ENCODE assay signal across 10 mouse cellular contexts in genomic region chr8:123482627-123483026, GRCm38 (mm10). TPM values are rescaled to one million over a fixed set of nuclear protein-coding genes. Genes with fewer than 3 reads are reported as not detected.
A peak's percentile ranks its signal among the peaks of the same experiment; 100 is the strongest.
DNase-seq lines count a peak whose midpoint lies in the region; ATAC-seq and TF ChIP-seq lines count a peak whose summit lies in the region.
"Had no signal": no experiment of that assay in that cellular context is flagged by ENCODE, and none has a peak within 500 bp of the region (broad histone marks: within the 10 kb centered on the region; RNA-seq: fewer than 3 reads in every experiment).

No protein-coding gene starts in this region.

- H3K9ac ChIP-seq in midbrain, postnatal 0 days (replicated peaks; ENCODE audit: low read length, poor library complexity, severe bottlenecking) = no peak overlapping the region
- H3K9ac ChIP-seq: embryonic facial prominence, embryonic 13.5 days; heart, embryonic 15.5 days; intestine, embryonic 15.5 days had no signal

- no peak overlapping the region for H3K27ac ChIP-seq in gastrocnemius, adult 2 months
- H3K27ac ChIP-seq in midbrain, postnatal 0 days (ENCODE audit: low read depth, low read length) = no peak overlapping the region
- H3K27ac ChIP-seq in midbrain, embryonic 10.5 days (replicated peaks) = no peak overlapping the region
- H3K27ac ChIP-seq in bone marrow, adult 2 months (ENCODE audit: control insufficient read depth, insufficient read depth, low read depth, low read length, poor library complexity) = no peak overlapping the region
- H3K27ac ChIP-seq: embryonic facial prominence, embryonic 13.5 days; heart, embryonic 15.5 days; intestine, embryonic 15.5 days had no signal

- no peak for TF ChIP-seq POLR2A in bone marrow, adult 2 months (IDR thresholded peaks at IDR 0.05; ENCODE audit: borderline replicate concordance, control insufficient read depth, low read depth, low read length)

- no peaks in the 10 kb centered on the region for H3K9me3 ChIP-seq in midbrain, postnatal 0 days (ENCODE audit: low read length)
- H3K9me3 ChIP-seq in midbrain, embryonic 10.5 days (replicated peaks) = no peaks in the 10 kb centered on the region
- H3K9me3 ChIP-seq: embryonic facial prominence, embryonic 13.5 days; heart, embryonic 15.5 days; intestine, embryonic 15.5 days had no signal

- no peak overlapping the region for H3K4me2 ChIP-seq in midbrain, postnatal 0 days (ENCODE audit: low read depth, low read length, poor library complexity, severe bottlenecking)
- H3K4me2 ChIP-seq: embryonic facial prominence, embryonic 13.5 days; heart, embryonic 15.5 days; intestine, embryonic 15.5 days had no signal

- peak; percentile 47 for TF ChIP-seq CTCF in gastrocnemius, adult 2 months (IDR thresholded peaks at IDR 0.05)
- 0 out of 2 replicates have a peak, but pooled peaks have one; percentile 23 for TF ChIP-seq CTCF in midbrain, postnatal 0 days (IDR thresholded peaks at IDR 0.05)
- peak; percentile 33; the same call in 1 of the 2 replicates for TF ChIP-seq CTCF in bone marrow, adult 2 months (IDR thresholded peaks at IDR 0.05; ENCODE audit: control insufficient read depth, insufficient read depth, low read length)

- no peak for DNase-seq in gastrocnemius, adult 2 months
- no peak for DNase-seq in gastrocnemius, postnatal 10 days
- DNase-seq in midbrain, postnatal 0 days (ENCODE audit: low spot score) = no peak
- DNase-seq in midbrain, embryonic 10.5 days (ENCODE audit: low spot score) = no peak
- DNase-seq in thymus, postnatal 4 days = peak; percentile 39
- no peak for DNase-seq in adrenal gland, adult 2 months

- H3K4me3 ChIP-seq in gastrocnemius, adult 2 months = no peak overlapping the region
- no peak overlapping the region for H3K4me3 ChIP-seq in midbrain, postnatal 0 days (ENCODE audit: low read depth, low read length)
- no peak overlapping the region for H3K4me3 ChIP-seq in midbrain, embryonic 10.5 days
- no peak overlapping the region for H3K4me3 ChIP-seq in bone marrow, adult 2 months (replicated peaks; ENCODE audit: control insufficient read depth, low read depth, low read length)
- H3K4me3 ChIP-seq: embryonic facial prominence, embryonic 13.5 days; heart, embryonic 15.5 days; intestine, embryonic 15.5 days had no signal

- H3K36me3 ChIP-seq in midbrain, postnatal 0 days (ENCODE audit: insufficient read depth, low read length) = peaks cover 39% of the 10 kb centered on the region
- peaks cover 75% of the 10 kb centered on the region for H3K36me3 ChIP-seq in midbrain, embryonic 10.5 days

- intact Hi-C loops in gastrocnemius, adult 2 months (cut with DNase I) = no loop called here

- H3K27me3 ChIP-seq in midbrain, postnatal 0 days (ENCODE audit: insufficient read depth, low read length) = no peaks in the 10 kb centered on the region
- H3K27me3 ChIP-seq in midbrain, embryonic 10.5 days (ENCODE audit: low read depth, poor library complexity, severe bottlenecking) = no peaks in the 10 kb centered on the region
- H3K27me3 ChIP-seq: embryonic facial prominence, embryonic 13.5 days; heart, embryonic 15.5 days; intestine, embryonic 15.5 days had no signal

- ATAC-seq in midbrain, postnatal 0 days (ENCODE audit: low FRiP score) = no peak
- ATAC-seq: intestine, embryonic 15.5 days had no signal

- 89% methylated on average over 7 of the region's 7 CpGs for WGBS in midbrain, postnatal 0 days
- WGBS in midbrain, embryonic 10.5 days = 89% methylated on average over 7 of the region's 7 CpGs
- WGBS in bone marrow, adult 2 months = 93% methylated on average over 7 of the region's 7 CpGs

- peaks cover 10% of the 10 kb centered on the region for H3K4me1 ChIP-seq in midbrain, postnatal 0 days (ENCODE audit: insufficient read depth, low read length)
- peaks cover 11% of the 10 kb centered on the region for H3K4me1 ChIP-seq in midbrain, embryonic 10.5 days
- no peaks in the 10 kb centered on the region; the same call in 1 of the 2 replicates for H3K4me1 ChIP-seq in bone marrow, adult 2 months (ENCODE audit: control insufficient read depth, insufficient read depth, low read length)

RNA-seq across cellular contexts. Expression of gene Afg3l1, which starts 4.9 kb away (rescaled TPM):
- total RNA-seq in gastrocnemius, adult 2 months (2021) = 10 to 100 TPM; 37.5 to 44.5 TPM
- total RNA-seq in gastrocnemius, postnatal 10 days (2021) = 10 to 100 TPM; 34.3 to 37.5 TPM
- total RNA-seq in midbrain, postnatal 0 days (2014; rRNA removed) = 15.0 and 22.1 TPM in 2 replicates
- polyA plus RNA-seq in midbrain, postnatal 0 days (2015; fragmentation: Nextera tagmentation; extraction: Ambion mirVana) = 40.8 and 43.5 TPM in 2 replicates
- 69.3 and 74.2 TPM in 2 replicates for polyA plus RNA-seq in midbrain, embryonic 10.5 days (2016; fragmentation: Nextera tagmentation; extraction: Ambion mirVana)
- 12.3 and 22.8 TPM in 2 replicates for polyA plus RNA-seq in bone marrow, adult 2 months (2011; ENCODE audit: insufficient read depth, insufficient read length, low replicate concordance, missing spikeins)
- total RNA-seq in adrenal gland, adult 2 months (2021) = 10 to 100 TPM; 44.0 to 73.7 TPM
- polyA plus RNA-seq in adrenal gland, adult 2 months (2012; rRNA removed) = 23.2 and 25.2 TPM in 2 replicates

RNA-seq across cellular contexts. Expression of gene Dbndd1, which starts 32.6 kb away (rescaled TPM):
- total RNA-seq in gastrocnemius, adult 2 months (2021) = not detected
- under 1 TPM; 0.14 to 0.18 TPM for total RNA-seq in gastrocnemius, postnatal 10 days (2021)
- total RNA-seq in midbrain, postnatal 0 days (2014; rRNA removed) = 96.0 and 101 TPM in 2 replicates
- 69.6 and 74.9 TPM in 2 replicates for polyA plus RNA-seq in midbrain, postnatal 0 days (2015; fragmentation: Nextera tagmentation; extraction: Ambion mirVana)
- polyA plus RNA-seq in midbrain, embryonic 10.5 days (2016; fragmentation: Nextera tagmentation; extraction: Ambion mirVana) = 19.0 and 26.7 TPM in 2 replicates
- polyA plus RNA-seq in bone marrow, adult 2 months (2011; ENCODE audit: insufficient read depth, insufficient read length, low replicate concordance, missing spikeins) = not detected in 2 replicates
- total RNA-seq in adrenal gland, adult 2 months (2021) = under 1 TPM; 0.37 to 0.73 TPM
- 1.0 and 1.1 TPM in 2 replicates for polyA plus RNA-seq in adrenal gland, adult 2 months (2012; rRNA removed)

RNA-seq across cellular contexts. Expression of gene Gas8, which starts 36.0 kb away (rescaled TPM):
- 1 to 10 TPM; 3.7 to 4.2 TPM for total RNA-seq in gastrocnemius, adult 2 months (2021)
- total RNA-seq in gastrocnemius, postnatal 10 days (2021) = 1 to 10 TPM; 5.8 to 7.8 TPM
- 21.4 and 28.8 TPM in 2 replicates for total RNA-seq in midbrain, postnatal 0 days (2014; rRNA removed)
- 42.8 and 43.9 TPM in 2 replicates for polyA plus RNA-seq in midbrain, postnatal 0 days (2015; fragmentation: Nextera tagmentation; extraction: Ambion mirVana)
- polyA plus RNA-seq in midbrain, embryonic 10.5 days (2016; fragmentation: Nextera tagmentation; extraction: Ambion mirVana) = 42.5 and 43.0 TPM in 2 replicates
- polyA plus RNA-seq in bone marrow, adult 2 months (2011; ENCODE audit: insufficient read depth, insufficient read length, low replicate concordance, missing spikeins) = 3.4 and 6.3 TPM in 2 replicates
- total RNA-seq in adrenal gland, adult 2 months (2021) = 10 to 100 TPM; 11.6 to 14.5 TPM
- polyA plus RNA-seq in adrenal gland, adult 2 months (2012; rRNA removed) = 5.1 and 6.6 TPM in 2 replicates

RNA-seq across cellular contexts. Expression of gene Def8, which starts 59.3 kb away (rescaled TPM):
- total RNA-seq in gastrocnemius, adult 2 months (2021) = 10 to 100 TPM; 38.5 to 39.1 TPM
- 10 to 100 TPM; 35.8 to 37.6 TPM for total RNA-seq in gastrocnemius, postnatal 10 days (2021)
- 47.6 and 49.4 TPM in 2 replicates for total RNA-seq in midbrain, postnatal 0 days (2014; rRNA removed)
- 36.4 and 39.4 TPM in 2 replicates for polyA plus RNA-seq in midbrain, postnatal 0 days (2015; fragmentation: Nextera tagmentation; extraction: Ambion mirVana)
- polyA plus RNA-seq in midbrain, embryonic 10.5 days (2016; fragmentation: Nextera tagmentation; extraction: Ambion mirVana) = 42.1 and 45.9 TPM in 2 replicates
- polyA plus RNA-seq in bone marrow, adult 2 months (2011; ENCODE audit: insufficient read depth, insufficient read length, low replicate concordance, missing spikeins) = 10.3 and 16.7 TPM in 2 replicates
- 10 to 100 TPM; 26.0 to 31.7 TPM for total RNA-seq in adrenal gland, adult 2 months (2021)
- polyA plus RNA-seq in adrenal gland, adult 2 months (2012; rRNA removed) = 24.0 and 24.6 TPM in 2 replicates

Comparison
In these comparisons a context has a peak if more than half of its experiments do, and no peak if none do; other contexts are left out.
1. RNA of gene Dbndd1, which starts 32.6 kb away (total RNA-seq): 96.0 to 101 TPM in midbrain, postnatal 0 days; 0.37 to 0.73 TPM in adrenal gland, adult 2 months, 0.14 to 0.18 TPM in gastrocnemius, postnatal 10 days and not detected in gastrocnemius, adult 2 months; every median in the first group is over 10 times any median in the second.
2. Peak in every context shown above with its lines, with median percentiles within 50 percentile points of each other: CTCF ChIP-seq.